Mouse (Mus musculus): ENCODE results near the gene Slc6a12.

The Slc6a12 gene

DNA sequence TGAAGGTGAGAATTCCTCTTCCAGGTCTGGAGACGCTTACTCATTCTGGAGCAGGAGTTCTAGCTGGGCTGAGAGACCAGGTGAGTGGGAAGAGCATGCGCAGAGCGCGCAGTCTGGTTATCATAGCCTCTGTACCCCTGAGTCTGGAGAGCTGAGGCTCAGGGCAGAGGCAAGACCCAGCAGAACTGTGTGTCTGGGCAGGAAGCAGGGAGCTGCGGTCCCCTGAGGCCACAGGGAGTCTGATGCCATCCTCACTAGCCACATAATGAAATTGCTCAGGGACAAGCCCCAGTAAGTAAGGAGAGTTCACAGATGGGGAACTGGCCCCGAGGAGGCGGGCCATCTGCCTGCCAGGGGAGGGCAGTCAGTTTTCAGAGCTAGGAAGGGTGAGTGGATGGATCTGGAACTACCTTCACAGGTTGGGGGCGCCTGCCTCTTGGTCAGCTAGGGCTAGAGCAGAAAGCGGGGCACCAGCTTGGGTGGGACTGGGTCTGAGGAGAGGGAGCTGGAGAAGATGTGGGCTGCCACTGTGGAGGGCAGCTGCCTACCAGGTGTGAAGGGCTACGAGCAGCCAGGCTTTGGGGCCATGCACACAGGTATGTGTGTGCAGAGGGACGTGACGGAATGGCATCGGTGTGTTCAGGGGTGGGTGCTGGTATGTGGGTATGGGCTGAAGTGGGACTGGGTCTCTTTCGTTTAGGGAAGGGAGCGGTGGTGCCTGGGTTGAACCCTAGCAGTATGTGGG is at the start of gene Slc6a12:
Slc6a12 (plus strand) TSS at position 51 of the 745 bp plus-strand sequence.
- DNase-seq (ENCODE audit: low read depth): no peak

DNA sequence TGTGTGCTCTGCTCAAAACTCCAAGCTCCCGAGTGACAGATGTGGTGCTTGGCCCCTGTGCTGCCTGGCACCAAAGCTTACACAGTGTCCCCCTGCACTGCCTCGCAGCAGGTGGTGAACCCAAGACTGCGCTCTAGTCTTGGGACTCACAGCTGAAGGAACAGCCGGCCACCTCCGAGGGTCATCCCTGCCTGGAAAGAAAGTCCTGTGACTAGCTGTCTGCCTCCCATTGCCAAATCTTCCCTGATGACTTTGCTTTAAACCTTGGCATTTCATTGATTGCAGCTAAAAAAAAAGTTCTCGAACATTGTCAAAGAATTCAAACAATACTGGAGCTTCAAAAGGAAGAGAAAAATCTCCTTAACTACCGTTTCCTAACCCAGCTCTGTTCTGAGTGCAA is 43.6 kb upstream of the Slc6a12 start:
- no peak for DNase-seq (ENCODE audit: low read depth)

DNA sequence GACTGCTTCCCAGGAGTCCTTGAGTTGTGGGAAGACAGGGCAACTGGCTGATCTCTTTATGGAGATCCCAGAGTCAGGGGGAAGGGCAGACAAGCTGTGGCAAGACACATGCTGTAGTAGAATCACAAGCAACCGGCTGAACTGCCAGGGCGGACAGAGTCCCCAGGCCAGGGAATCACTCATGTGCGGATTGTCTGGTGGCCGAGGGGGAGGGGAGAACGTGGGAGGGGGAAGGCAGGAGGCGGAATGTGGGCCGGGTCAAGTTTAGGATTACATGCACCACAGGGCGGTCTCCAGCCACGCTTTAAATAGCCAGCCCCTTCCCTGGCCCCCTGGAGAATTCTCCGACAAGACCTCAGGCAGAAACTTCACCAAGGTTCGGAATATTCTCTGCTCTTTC is 42.9 kb upstream of the Slc6a12 start, which contains the start of gene Slc6a13:
Slc6a13 (plus strand) TSS at position 274 of the 400 bp plus-strand sequence.
- DNase-seq (ENCODE audit: low read depth): no peak

DNA sequence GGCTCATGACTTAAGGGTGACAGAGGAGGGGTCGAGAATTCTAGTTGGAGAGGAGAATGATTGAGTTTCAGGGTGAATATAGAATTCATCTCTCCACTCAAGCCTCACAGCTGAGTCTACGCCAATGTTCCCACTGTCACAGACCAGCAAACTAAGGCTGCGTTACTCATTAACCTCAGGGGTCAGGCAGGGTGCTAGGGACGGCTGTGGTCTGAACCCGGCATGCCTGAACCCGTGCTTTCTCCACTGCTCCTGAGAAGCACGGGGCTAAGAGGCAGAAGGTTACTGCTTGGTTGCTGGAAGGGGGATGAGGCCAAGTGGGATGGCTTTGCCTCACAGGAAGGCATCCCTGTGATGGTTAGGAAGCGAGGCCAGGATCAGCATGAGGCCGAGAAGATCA is 42.4 kb upstream of the Slc6a12 start:
- DNase-seq (ENCODE audit: low read depth): no peak

DNA sequence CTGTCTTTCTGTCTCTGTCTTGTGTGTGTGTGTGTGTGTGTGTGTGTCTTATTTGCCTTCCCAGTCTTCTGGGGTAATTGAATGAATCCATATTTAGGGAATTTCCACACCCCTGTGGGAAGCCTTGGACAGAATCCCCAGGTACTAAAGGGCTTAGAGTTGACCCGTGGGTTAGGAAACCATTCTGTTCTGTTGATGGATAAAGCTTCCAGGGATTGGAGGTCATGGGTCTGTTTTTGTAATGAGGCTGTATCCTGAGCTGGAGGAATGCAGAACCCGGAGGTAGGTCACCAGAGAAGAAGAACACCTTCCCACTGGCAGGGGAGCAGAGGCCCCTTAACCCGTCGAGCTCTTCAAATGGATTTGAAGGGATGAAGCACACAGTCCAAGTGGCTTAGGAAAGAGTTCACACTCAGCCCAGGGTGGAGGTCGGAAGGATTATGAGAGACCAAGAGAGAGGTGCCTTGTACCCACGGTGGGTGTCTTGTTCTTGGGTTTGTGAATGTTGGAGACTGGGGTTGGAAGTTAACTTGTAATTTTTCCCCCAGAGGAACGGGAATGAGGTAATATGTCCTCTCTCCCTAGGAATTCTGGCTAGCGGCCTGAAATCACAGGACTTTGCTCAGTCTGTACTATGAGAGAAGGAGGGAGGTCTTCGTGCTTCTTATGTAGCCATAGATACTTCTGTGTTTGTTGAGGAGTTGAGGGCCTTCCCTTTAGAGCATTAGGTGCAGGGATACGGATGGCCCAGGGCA is 39.2 kb upstream of the Slc6a12 start:
- DNase-seq (ENCODE audit: low read depth): no peak

DNA sequence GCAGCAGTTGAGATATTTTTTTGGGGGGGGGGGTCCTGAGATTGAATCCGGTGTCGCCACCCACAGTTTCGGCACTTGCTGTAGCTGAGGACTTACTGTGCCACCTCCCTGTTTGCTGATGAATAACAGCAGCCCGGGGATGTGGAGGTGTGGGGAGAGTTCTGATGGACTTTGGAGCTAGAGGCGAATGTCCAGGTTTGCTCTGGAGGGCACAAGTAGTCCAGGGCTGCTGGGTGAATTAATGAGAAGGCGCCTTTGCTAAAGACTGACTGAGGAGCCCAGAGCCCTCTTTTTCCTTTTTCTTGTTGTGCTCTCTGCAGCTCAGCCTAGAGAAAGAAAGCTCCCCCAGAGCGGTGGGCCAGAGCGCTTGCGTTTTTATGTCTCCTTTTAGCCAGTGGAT is 38.2 kb upstream of the Slc6a12 start:
- DNase-seq (ENCODE audit: low read depth): no peak

DNA sequence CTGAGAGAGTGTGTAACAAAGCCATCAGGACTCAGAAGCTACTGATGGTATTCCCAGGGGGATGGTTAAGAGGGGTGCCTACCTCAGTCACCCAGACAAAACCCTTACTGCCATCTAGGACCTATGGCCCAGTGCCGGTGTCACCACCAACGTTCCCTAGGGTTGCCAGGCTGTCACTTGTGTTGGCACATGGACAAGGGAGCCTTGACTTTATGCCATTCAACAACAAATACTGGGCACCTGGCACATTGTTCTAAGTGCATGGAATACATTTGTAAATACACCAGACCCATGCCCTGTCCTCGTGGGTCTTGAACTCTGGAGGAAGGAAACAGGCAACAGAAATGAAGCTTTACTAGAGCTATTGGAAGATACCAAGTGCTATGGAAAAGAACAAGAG is 37.3 kb upstream of the Slc6a12 start:
- DNase-seq (ENCODE audit: low read depth): no peak

DNA sequence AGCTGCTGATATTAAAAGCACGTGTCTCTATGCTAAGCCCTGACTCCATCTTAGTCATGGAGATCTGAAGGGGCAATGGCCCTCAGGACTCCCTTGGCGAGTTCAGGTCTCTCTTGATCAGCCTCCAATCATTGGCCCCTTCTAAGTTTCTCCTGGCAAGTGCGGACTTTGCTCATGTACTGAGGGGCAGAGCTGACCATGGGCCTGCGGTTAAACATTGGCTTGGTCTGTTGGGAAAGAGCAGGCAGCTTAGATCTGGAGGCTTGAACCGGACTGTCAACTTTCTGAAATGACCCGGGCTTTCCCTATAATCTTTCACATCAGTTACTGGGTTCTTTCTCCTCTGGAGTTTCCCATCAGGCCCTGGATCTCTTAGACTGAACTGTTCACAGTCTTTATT is 31.9 kb upstream of the Slc6a12 start:
- no peak for DNase-seq (ENCODE audit: low read depth)

DNA sequence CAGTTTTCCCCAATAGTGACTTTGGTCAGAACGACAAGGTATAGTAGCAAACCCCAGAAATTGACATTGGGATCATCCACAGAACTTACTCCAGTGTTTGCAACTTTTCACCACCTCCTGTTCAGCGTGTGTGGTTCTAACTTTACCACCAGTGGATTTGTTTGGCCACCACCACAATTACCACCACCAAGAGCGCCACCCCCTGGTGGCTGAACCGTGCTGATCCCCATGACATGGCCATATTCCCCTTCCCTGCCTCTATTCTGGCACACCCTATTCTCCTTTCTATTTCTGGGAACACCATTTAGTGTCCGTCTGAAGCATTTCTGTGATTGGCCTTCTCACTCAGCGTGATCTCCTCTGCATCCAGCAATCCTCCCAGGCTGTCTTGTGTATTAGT is 23.8 kb upstream of the Slc6a12 start:
- DNase-seq (ENCODE audit: low read depth): no peak

DNA sequence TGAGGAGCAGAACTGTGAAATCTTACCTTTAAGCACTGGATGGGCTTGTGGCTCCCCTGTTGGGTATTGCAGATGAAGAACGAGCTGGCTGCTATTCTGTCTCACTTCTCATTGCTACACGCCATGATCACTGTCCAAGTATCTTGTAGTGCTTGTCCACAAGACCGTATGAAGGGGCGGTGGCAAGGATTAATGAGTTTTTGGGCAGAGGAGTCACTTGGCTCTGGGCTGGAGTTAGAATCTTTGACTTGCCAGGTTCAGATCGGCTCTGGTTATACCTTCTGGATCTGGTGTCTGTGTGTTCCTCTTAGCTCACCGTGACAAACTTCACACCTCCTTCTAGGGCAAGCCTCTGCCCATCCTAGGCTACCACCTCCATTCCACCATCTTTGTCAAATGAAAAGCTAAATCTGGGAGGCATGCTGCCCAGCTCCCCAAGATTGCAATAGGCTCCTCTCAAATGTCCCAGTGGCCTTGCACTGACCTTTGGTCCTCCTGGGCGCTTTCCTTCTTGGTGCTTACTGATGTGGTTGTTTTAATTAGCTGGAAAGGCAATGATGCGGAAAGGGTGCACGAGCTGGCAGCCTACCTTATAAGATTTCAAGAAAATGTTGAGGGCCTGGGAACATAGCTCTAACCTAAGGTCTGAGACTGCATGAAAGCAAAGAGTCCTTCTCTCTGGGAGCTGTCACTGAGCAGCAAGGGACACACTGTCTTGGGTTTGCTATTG is 20.3 kb upstream of the Slc6a12 start:
- DNase-seq (ENCODE audit: low read depth): no peak

DNA sequence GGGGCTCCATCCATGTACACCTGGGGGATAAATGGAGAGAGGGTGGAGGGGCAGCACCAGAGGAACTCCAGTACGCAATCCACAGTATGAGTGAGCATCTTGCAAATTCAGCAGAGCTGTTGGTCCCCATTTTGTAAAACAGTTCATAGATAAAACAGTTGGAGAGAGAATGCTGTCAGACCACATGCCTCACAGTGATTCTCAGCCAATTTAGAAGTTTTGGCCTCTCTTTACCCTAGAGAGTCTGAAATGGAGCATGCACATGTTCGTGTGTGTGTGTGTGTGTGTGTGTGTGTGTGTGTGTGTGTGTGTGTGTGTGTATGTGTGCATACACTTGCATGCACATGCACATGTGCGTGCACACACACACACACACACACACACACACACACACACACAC is 17.6 kb upstream of the Slc6a12 start:
- no peak for DNase-seq (ENCODE audit: low read depth)

DNA sequence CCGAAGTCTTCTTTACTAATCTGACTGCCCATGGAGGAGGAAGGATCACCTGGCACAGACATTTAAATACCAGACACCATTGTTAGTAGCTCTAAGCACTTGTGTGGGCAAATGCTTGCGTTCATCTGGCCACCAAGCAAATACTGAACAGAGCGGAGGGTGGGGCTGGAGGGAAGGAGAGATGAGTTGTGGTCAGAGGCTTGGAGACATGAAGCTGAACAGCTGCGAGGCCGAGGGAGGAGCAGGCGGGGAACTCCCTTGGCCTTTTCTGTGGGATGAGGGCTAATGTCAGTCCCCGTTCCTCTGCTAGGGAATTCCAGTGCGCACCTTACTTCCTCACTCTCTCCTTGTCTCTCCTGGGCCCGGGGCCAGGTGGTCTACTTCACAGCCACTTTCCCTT is 17.1 kb upstream of the Slc6a12 start:
- DNase-seq (ENCODE audit: low read depth): no peak

DNA sequence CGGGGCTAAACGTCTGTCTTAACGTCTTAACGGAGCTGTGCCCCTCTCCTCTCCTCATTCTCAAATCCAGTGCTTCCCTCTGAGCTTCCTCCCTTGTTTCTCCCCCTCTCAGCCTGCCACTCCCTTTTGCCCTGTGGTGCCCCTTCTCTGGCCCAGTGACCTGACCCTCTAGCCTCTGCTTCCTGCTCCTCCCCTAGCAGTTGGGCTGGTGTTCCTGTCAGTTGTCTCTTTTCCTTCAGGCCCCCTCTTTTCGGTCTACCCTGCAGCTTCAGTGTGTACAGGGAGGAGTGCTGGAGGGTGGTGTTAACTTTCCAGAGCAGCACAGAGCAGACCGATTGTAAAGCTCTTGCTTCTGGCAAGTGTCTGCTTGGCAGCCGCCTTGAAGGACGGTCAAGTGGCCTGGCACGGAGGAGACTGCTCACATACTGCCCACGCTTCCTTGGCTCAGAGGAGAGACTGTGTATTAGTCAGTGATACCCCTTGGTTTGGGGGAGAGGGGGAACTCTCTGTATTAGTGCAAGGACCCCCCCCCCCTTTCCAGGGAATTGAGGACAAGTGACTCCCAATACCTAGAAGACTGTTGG is 16.3 kb upstream of the Slc6a12 start:
- no peak for DNase-seq (ENCODE audit: low read depth)

DNA sequence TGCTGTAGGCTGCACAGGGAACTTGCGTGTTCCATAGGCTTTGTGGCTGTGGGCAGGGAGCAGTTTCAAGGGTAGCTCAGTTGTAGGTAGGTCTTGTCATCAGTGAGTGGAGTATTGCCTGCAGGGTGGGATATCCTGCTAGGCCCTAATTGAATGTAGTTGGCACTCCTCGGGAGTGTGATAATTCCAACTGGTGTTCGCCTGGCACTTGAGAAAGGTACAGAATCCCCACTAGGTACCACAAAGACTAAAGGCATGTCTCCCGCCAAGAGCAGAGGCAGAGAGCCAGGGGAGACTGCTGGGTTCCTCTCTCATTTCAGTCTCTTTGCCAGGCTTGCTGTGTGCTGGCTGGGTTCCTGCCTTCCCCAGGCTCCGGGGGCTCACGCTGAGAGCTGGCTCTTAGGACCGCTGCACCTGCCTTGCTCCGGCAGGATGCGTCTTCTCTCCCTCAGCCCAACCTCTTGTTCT is 14.4 kb upstream of the Slc6a12 start:
- no peak for DNase-seq (ENCODE audit: low read depth)

DNA sequence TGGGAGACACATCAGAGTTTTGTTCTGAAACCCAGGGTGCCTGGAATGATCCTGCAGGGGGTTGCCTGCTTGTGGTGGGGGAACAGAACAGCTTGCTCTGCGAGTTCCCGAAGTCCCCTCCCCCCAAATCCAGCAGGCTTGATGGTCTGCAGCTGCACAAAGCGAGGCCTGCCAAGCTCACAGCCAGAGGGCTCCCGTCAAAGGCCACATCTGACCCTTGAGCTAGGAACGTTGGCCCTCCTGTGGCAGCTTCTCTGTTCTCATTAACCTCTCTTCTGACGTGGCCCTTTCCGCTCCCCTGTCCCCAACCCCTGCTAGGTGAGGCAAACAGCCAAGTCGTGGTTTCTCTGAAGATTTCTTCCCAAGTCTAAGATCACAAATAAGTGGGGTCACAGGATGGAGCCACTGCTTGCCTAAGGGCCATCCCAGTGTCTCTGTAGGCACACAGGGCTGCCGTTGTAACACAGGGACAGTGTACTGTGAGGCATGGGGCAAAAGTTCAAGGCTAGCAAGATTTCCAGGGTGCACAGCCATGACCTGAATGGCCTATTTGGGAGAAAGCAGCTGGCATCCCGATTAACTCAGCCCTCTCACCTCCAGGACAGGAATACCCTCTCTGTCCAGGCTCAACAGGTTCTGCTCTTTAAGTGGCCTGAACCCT is 12.9 kb upstream of the Slc6a12 start:
- DNase-seq (ENCODE audit: low read depth): no peak

DNA sequence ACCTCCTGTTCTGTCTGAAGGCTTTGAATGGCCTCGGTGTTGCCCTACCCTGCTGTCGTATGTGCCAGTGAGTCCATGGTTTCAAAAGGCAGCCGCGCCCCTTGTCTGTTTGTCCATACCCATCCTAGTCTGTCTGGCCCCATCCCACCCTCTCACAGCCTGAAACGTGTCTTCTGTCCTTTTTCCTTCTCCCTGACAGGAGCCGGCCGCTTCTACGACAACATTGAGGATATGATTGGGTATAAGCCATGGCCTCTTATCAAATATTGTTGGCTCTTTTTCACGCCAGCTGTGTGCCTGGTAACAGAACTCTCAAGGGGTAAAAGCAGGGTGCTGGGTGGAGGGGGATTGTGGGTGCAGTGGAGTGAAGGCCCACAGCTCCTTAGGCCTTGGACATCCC is 7.0 kb upstream of the Slc6a12 start:
- no peak for DNase-seq (ENCODE audit: low read depth)

DNA sequence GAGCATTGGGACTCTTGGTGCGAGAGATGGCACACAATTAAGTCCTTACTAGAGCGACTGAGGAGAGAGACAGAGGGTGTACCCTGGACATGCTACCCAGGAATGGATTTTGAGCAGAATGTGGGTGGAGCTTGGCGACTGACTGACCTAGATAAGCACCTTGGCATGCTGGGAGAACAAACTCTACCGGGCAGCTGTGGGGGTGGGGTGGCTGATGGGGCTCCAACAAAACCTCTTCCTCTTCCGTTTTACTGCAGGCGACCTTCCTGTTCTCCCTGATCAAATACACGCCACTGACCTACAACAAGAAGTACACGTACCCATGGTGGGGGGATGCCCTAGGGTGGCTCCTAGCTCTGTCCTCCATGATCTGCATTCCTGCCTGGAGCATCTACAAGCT is 6.3 kb upstream of the Slc6a12 start:
- no peak for DNase-seq (ENCODE audit: low read depth)

DNA sequence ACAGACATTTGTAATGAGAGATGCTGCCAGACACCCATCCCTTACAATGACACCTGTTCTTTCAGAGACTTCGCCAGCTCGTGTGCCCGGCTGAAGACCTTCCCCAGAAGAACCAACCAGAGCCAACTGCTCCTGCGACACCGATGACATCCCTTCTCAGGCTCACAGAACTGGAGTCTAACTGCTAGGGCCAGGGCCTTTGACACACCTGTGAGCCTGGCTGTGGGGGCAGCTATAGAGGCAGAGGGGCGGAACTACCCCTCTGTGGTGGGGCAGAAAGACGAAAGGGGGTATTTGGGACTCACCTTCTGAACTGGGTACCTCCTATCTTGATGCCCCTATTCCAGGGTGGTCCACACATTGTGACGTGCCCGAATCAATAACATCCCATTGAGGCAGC is 5.6 kb upstream of the Slc6a12 start:
- DNase-seq (ENCODE audit: low read depth): no peak

DNA sequence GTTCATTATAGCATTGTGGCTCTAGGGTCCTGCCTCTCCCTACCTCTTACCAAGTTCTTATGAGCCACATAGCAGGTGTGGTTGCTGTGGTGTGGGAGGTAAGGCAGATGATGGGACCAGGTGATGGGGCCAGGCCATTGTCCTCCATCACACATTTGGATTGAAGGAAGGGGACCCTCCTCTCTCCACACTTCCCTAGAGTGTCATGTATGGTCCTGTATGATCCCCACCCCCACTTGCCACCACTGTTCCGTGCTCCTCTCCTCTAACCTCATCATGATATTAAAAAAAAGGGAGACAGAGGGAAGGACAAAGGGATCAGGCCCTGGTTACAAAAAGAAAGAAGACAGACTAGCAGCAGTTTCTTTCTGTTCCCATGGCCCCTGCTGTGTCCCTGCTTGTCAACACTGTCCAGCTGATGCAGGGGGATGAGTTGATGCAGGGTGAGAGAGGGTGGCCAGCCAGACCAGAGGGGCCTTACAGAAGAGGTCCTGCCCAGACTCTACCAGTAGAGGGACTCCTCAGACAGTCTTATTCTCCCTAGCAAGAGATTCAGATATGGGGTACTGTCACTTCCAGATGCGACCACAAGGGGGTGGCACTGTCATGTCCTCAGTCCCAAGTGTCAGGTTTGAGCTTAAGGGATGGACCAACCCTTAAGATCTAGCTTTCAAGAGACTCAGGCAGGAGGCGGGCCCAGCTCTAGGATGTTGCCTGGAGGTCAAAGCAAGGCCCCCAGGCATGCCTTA is 4.9 kb upstream of the Slc6a12 start:
- peak; percentile 63 for DNase-seq (ENCODE audit: low read depth)

DNA sequence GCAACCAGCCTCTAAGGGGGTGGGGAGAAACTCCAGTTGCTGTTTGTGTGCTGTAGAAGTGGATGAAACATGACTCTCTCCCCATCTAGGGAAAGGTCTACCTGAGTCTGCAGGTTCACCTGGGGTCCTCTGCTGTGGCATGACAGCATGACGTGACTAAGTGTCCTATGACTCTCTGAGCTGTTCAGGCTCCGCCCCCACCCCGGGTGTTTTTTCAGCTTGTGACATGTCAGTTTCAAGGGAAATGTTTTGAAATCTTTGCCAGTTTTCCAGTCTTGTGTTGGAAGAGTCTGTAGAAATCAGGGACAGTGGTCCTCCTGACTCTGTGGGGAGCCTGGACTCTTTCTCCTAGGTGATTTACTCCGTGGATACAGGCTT is 4.4 kb upstream of the Slc6a12 start:
- DNase-seq (ENCODE audit: low read depth): no peak

DNA sequence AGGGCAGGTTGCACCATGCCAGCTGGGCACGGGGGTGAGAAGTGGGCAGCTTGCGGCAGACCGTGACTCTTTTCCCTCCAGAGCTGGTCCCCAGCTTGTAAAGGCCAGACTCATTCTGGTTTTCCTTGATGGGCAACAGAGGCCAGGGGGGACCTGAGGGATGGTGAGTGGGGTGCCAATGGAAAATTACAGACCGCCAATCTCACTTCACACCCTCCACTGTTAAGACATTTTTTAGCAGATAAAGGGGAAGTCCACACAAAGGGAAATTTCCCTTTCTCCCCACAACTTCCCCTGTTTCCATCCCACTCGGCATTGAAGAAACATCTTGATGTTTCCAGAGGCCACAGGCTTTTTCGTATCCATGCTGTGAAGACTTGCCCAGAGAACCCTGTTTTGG is 1.2 kb upstream of the Slc6a12 start:
- no peak for DNase-seq (ENCODE audit: low read depth)

Measured in fibroblast of lung, adult 2 months (primary cell).